Mouse (Mus musculus) limb, embryonic 14.5 days (tissue): ENCODE data around the gene Vmn1r55. TPM values are rescaled to one million over a fixed set of nuclear protein-coding genes. Genes with fewer than 3 reads are reported as not detected.

Experiments
- ATAC-seq: fragments of 200-750 bp; cut with Nextera tagmentation; 2 replicates; pipeline ENCODE4 v1.8.0; 2017; ENCODE audit warnings: low read depth, moderate number of reproducible peaks, moderate TSS enrichment; ENCODE audit not compliant: low FRiP score
- DNase-seq: peaks from one replicate; pipeline ENCODE4 v3.0.0-alpha.2; 2015; ENCODE audit warnings: low spot score
- H3K27ac ChIP-seq: fragments of 300-500 bp; sonication (generic); replicated peaks from 2 replicates; pipeline ENCODE4 v1.5.1; 2014; ENCODE audit warnings: low read depth, mild to moderate bottlenecking, low read length, moderate library complexity, mixed read lengths
- H3K27me3 ChIP-seq: fragments of 300-500 bp; sonication (generic); 2 replicates; pipeline ENCODE4 v1.6.1; 2014; ENCODE audit warnings: low read length, mixed read lengths; ENCODE audit not compliant: control insufficient read depth, insufficient read depth
- H3K36me3 ChIP-seq: fragments of 300-500 bp; sonication (generic); 2 replicates; pipeline ENCODE4 v1.6.1; 2014; ENCODE audit warnings: mild to moderate bottlenecking, low read length, moderate library complexity, mixed read lengths; ENCODE audit not compliant: control insufficient read depth, insufficient read depth
- H3K4me1 ChIP-seq: fragments of 300-500 bp; sonication (generic); 2 replicates; pipeline ENCODE4 v1.6.1; 2014; ENCODE audit warnings: antibody characterized with exemption, low read length, mixed read lengths; ENCODE audit not compliant: control insufficient read depth, insufficient read depth
- H3K4me2 ChIP-seq: fragments of 300-500 bp; sonication (generic); replicated peaks from 2 replicates; pipeline ENCODE4 v1.6.1; 2014; ENCODE audit warnings: low read depth, mild to moderate bottlenecking, low read length, moderate library complexity; ENCODE audit not compliant: severe bottlenecking
- H3K4me3 ChIP-seq: fragments of 300-500 bp; sonication (generic); replicated peaks from 2 replicates; pipeline ENCODE4 v1.5.1; 2014; ENCODE audit warnings: low read length
- H3K9ac ChIP-seq: fragments of 300-500 bp; sonication (generic); 2 replicates; pipeline ENCODE4 v1.6.1; 2014; ENCODE audit warnings: mild to moderate bottlenecking, low read depth, low read length, moderate library complexity; ENCODE audit not compliant: severe bottlenecking
- H3K9me3 ChIP-seq: fragments of 300-500 bp; sonication (generic); 2 replicates; pipeline ENCODE4 v1.6.1; 2016; ENCODE audit warnings: low read length; ENCODE audit not compliant: control insufficient read depth
- POLR2A ChIP-seq: fragments of 200-500 bp; IDR thresholded peaks from 2 replicates; pipeline ENCODE4 v1.8.0; 2012; ENCODE audit warnings: inconsistent platforms, mild to moderate bottlenecking, moderate library complexity, borderline replicate concordance; ENCODE audit not compliant: insufficient read depth, insufficient read length; ENCODE audit errors: extremely low read depth
- WGBS: fragments of 180-500 bp; shearing (Covaris S2); extraction: QIAGEN DNeasy Blood & Tissue Kit; methylation state at CpG from one replicate; pipeline ENCODE4 v1.1.7; 2014; 5-methylcytosine and 5-hydroxymethylcytosine counted together
- polyA plus RNA-seq, 2 experiments: library from polyadenylated mRNA; depleted of rRNA in 1 of 2; stranded (reverse) in 1 of 2; unstranded in 1 of 2; fragments of >200 nt; fragmentation: Nextera tagmentation in 1 of 2; extraction: Ambion mirVana in 1 of 2; gene quantifications; 2 replicates each; pipeline versions ENCODE4 v1.2.1 to v1.2.3; 2012 to 2014

Gene Vmn1r55
- polyA plus RNA-seq, 2 experiments = not detected

DNA sequence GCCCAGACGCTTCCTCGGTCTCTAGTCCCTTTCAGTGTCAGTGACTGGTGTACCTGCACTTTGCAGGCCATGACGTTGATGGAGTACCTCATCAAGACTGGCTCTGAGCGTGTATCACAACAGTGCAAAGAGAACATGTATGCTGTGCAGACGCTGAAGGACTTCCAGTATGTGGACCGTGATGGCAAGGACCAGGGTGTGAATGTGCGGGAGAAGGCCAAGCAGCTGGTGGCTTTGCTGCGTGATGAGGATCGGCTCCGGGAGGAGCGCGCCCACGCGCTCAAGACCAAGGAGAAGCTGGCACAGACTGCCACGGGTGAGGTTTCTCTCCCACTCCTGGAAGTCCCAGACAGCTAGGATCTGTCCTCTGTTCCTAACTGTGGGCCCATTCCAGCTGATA, 59.6 kb downstream of the Vmn1r55 start:
- H3K9ac ChIP-seq = no peak overlapping the region

DNA sequence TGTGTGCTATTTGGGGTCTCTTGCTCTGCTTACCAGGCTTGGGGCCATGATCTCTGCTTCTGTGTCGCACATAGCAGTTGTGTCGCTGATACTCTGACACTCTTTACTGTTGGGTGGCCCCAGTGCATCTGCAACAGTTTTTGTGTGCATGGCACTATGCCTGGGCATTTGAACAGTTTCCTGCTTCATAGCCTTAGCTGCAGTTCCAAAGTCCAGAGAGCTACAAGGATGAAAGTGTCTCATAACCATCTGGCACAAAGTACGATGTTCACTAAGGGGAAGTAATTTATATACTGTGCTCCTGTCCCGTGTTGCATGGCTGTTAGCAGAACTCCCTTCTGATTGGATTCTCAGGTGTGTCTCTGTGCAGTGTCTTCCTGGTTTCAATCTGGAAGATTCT, 61.6 kb downstream of the Vmn1r55 start:
- Histone ChIP-seq H3K9ac (no peak overlapping the region), H3K4me3 (no peak overlapping the region), H3K9me3 (no peaks in the 10 kb centered on the region), H3K4me2 (no peak overlapping the region), H3K27ac (no peak overlapping the region), H3K4me1 (no peaks in the 10 kb centered on the region), H3K36me3 (peaks cover 67% of the 10 kb centered on the region), H3K27me3 (no peaks in the 10 kb centered on the region)
- 85% methylated on average over 4 of the region's 4 CpGs for WGBS
- no peak for TF ChIP-seq POLR2A
- DNase-seq = no peak
- ATAC-seq = no peak

More for the DNA sequence above, 59.6 kb downstream of the Vmn1r55 start:
- Histone ChIP-seq H3K36me3 (peaks cover 69% of the 10 kb centered on the region), H3K27me3 (no peaks in the 10 kb centered on the region), H3K4me2 (no peak overlapping the region), H3K4me3 (no peak overlapping the region), H3K9me3 (no peaks in the 10 kb centered on the region), H3K27ac (no peak overlapping the region), H3K4me1 (no peaks in the 10 kb centered on the region)
- ATAC-seq = no peak
- WGBS = 94% methylated on average over 15 of the region's 15 CpGs
- TF ChIP-seq POLR2A = no peak
- no peak for DNase-seq

DNA sequence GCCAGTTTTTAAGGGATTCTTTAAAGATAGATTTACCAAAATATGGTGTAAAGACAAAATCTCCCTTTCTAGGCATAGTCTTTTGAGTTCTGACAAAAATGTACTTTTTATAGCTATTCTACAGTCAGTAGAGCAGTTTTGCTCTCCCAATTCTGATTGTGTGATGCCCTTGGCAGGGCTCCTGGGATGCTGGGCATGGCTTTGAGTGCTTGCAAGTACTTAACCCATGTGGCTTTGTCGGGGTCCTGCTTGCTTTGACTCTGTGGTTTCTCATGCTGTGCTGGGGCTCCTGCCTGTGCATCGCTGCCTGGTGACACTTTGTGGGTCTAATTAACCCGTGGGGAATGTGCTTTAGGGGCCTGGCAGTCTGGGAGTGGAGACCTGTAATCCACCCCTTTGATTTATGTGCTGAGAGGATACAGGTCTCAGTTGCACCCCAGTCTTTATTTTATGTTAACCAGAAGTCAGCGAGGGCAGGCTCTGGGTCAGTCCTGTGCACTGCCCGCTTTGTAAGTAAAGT, 62.5 kb downstream of the Vmn1r55 start:
- H3K27ac ChIP-seq = no peak overlapping the region
- TF ChIP-seq POLR2A = no peak
- no peaks in the 10 kb centered on the region for H3K9me3 ChIP-seq
- H3K9ac ChIP-seq = 0 out of 2 replicates have a peak overlapping the region, but pooled peaks have one; percentile 12
- WGBS = 20% methylated on average over 5 of the region's 5 CpGs
- no peak for ATAC-seq
- H3K27me3 ChIP-seq = no peaks in the 10 kb centered on the region
- no peak for DNase-seq
- H3K4me3 ChIP-seq = no peak overlapping the region
- no peak overlapping the region for H3K4me2 ChIP-seq
- peaks cover 61% of the 10 kb centered on the region for H3K36me3 ChIP-seq
- no peaks in the 10 kb centered on the region for H3K4me1 ChIP-seq

DNA sequence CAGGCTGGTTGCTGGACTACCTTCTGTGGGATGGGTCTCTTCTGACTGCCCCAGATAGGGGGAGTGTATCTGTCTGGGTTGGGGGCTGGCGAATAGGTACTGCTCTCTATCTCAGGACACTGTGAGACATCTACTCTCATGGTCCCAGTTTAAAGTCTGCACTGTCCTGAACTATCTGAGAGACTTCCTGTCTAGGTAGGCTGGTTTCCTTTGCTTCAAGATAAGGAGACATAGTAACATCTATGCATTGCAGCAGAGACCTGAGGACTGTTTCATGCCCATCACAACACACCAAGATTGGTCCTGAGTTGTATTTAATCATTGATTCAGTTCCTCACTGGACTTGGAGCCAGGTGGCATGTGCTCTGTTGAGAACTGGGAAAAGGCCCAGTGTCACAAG, 64.0 kb downstream of the Vmn1r55 start:
- no peaks in the 10 kb centered on the region for H3K27me3 ChIP-seq
- no peak overlapping the region for H3K4me3 ChIP-seq
- TF ChIP-seq POLR2A = no peak
- DNase-seq (no peak), ATAC-seq (no peak)
- 92% methylated on average over 1 of the region's 1 CpGs for WGBS
- no peak overlapping the region for H3K9ac ChIP-seq
- no peaks in the 10 kb centered on the region for H3K9me3 ChIP-seq
- H3K36me3 ChIP-seq = peaks cover 52% of the 10 kb centered on the region
- no peak overlapping the region for H3K27ac ChIP-seq
- peaks cover 10% of the 10 kb centered on the region; the same call in 1 of the 2 replicates for H3K4me1 ChIP-seq
- no peak overlapping the region for H3K4me2 ChIP-seq

DNA sequence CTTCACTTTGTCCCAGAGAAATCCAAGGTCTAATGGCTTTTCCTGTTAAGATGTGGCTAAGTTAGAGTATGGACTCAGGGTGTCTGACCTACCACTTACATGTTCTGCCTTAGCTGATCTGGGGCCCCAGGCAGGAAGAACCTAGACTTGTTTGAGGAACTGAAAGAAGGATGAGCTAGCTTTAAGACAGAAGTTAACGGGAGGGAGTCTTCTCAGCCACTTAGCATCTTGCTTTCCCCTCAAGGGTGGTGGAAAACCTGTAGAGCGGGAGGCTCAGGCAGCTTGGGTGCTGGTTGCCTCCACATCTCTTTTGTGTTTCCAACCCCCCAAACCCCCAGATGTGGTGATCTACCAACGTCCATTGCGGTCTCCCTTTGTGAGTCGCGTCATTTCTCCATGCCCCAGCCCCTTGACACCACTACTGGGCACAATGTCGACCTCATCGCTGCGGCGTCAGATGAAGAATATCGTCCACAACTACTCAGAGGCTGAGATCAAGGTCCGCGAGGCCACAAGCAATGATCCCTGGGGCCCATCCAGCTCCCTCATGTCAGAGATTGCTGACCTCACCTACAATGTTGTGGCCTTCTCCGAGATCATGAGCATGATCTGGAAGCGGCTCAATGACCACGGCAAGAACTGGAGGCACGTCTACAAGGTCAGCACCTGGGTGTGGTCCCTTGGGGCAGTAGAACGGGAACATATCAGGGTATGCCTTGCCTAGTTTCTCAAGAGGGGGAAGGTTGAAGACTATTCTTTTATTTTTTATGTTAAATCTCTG, 66.0 kb downstream of the Vmn1r55 start:
- WGBS = 90% methylated on average over 18 of the region's 18 CpGs
- Histone ChIP-seq H3K9me3 (no peaks in the 10 kb centered on the region), H3K36me3 (peaks cover 42% of the 10 kb centered on the region), H3K27me3 (no peaks in the 10 kb centered on the region), H3K4me3 (no peak overlapping the region), H3K27ac (no peak overlapping the region), H3K4me1 (peaks cover 10% of the 10 kb centered on the region; the same call in 1 of the 2 replicates), H3K4me2 (no peak overlapping the region), H3K9ac (no peak overlapping the region)
- DNase-seq = no peak
- TF ChIP-seq POLR2A = no peak
- no peak for ATAC-seq
